Mouse (Mus musculus): ENCODE results near the gene Cox7b. TPM values are rescaled to one million over a fixed set of nuclear protein-coding genes. Genes with fewer than 3 reads are reported as not detected.

Cox7b gene
- 128 TPM for total RNA-seq (2023)

DNA sequence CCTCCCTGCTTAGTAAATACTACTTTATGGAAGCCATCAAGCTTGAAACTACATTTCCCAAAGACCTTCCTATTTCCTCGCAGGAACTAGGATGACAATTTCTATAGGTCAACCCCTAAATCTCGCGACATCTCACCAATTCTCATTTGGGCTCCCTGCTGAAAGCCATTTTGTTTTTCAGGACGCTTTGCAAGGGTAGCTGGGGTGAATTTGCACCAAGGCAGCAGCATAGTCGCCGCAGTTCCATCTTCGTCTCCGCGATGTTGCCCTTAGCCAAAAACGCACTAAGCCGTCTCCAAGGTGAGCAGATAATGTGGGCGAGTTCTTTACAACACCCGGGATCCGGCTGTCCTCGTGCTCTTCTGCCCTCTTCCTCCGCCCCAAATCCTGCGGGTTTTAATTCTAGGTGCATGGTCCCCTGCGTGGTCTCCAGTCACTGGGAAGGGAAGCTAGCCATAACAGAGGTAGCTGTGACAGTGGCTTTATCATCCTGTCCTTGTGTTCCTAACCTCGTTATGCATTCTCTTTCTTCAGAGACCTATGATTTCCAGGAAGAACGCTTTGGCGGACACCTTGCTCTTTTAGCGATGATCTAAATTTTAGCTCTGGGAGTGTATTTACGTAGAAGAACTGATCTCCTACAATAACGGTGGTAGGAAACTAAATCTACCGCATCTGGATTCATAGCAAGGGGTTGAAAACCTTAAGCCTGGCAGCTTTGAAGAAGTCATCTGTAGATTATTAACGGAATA is at the start of gene Cox7b:
Cox7b (plus strand) TSS at position 130 of the 752 bp plus-strand sequence.

DNA sequence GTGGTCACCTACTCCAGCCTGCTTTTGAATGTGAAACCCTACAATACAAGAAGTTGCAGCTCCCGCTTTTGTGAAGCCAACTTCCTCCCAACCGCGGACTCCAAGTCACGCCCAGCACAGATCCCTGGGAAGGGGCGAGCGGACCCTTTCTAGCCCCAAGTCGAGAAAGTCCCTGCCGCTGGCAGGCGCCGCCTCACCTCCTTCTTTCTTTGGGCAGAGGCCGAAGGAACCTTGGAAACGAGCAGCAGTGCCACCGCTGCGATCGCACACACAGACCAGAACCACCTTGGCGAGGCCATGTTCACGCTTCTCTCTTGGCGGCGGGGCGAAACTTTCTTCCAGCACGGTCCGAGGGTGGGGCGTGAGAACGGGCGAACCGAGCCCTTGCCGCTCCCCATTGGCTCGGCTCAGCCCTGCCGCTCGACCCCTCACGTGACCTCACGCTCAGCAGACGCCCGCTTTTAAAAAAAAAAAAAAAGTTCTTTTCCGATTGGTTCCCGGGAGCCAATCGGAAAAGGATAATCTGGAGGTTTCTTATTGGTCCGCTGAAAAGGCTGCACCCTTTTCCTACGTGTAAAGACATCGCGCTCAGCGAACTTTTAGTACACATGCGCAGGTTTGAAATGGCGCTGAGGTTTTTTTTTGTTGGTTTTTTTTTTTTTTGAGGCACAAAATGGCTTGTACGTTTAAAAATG is 3.9 kb upstream of the Cox7b start, which contains the start of gene Magt1:
Magt1 (minus strand) TSS at position 442 of the 695 bp plus-strand sequence.

DNA sequence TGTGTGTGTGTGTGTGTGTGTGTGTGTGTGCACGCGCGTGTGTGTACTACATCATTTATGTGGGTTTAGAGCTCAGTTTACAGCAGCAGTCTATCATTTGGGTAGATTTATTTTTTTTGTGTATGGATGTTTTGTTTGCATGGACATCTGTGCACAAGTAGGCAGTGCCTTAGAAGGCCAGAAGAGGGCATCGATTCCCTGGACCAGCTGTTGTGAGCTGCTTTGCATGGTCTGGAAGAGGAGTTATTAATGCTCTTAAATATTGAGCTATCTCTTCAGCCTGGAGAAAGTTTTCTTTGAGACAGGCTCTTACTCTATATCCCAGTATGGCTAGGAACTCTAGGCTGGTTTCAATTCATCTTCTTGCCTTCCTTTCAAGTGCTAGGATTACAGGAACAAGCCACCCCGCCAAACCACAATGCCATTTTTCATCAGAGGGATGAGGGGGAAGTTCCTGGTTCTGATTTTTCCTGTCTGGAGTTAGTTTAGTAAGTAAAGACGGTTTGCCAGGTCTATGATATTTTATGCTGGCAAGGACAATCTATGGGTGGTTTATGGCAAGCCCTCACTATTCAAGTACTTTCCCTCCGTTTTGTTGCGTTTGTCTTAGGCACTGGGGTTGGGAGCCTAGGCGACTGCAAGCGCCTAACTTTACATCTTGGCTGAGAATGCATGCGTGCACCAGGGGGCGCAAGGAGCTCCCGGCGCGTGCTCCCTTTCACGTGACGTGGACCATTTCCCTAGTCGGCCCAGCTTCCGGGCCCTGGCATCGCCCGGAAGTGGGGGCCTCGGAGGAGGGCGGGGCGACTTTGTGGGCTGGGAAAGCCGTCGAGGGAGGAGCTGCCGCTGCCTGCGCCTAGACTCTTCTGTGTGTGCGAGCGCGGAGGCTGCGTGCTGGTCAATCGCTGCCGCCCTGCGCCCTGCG is 11.2 kb downstream of the Cox7b start, which contains the start of gene Atp7a:
Atp7a (plus strand) TSS at position 859 of the 925 bp plus-strand sequence.

Other genes starting within 250 kb of the Cox7b start
- 205 TPM for gene Atrx, start 86.3 kb upstream of the Cox7b start, total RNA-seq (2023)
- 36.5 TPM for gene Magt1, start 3.8 kb upstream of the Cox7b start, total RNA-seq (2023)
- gene Atp7a, start 11.6 kb downstream of the Cox7b start, total RNA-seq (2023) = 12.8 TPM
- 1.3 TPM for gene Tlr13, start 127.5 kb downstream of the Cox7b start, total RNA-seq (2023)
- 86.4 TPM for gene Pgk1, start 171.4 kb downstream of the Cox7b start, total RNA-seq (2023)
- 10.5 TPM for gene Taf9b, start 205.5 kb downstream of the Cox7b start, total RNA-seq (2023)
- not detected for gene Fnd3c2, start 239.7 kb downstream of the Cox7b start, total RNA-seq (2023)

Measured in CD8-positive naive resting alpha-beta T cell, adult 57 days (primary cell).